Mouse (Mus musculus) embryonic fibroblast, embryonic 13.5 days (primary cell): ENCODE results near the gene Ube4a.

Source experiments
- CTCF ChIP-seq: IDR thresholded peaks from 2 replicates; pipeline ENCODE4 v1.5.1; 2011; ENCODE audit warnings: mild to moderate bottlenecking, control low read depth, low read length, moderate library complexity, borderline replicate concordance; ENCODE audit not compliant: insufficient read depth
- POLR2A ChIP-seq: IDR thresholded peaks from 2 replicates; pipeline ENCODE4 v1.6.1; 2011; ENCODE audit warnings: low read depth, mild to moderate bottlenecking, control low read depth, low read length, moderate library complexity

DNA sequence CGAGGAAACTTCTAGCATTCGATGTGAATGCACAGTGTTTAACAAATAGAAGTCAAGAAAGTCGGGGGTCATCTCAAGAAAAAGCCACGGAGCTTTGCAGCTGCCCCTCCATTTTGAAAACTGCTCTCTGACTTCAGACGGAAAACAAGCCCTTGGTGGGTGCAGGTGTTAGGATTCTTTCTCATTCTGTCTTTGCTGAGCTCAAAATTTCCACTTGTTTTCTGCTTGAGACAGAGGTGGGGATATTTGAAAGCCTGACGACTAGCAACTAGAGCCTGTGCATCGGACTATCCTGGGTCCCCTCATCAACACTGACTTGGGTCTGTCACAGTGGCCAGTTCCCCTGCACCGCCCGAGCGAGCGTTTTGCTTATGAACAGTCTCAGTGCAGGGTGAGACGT lies 42.0 kb upstream of the Ube4a start:
- no peak for TF ChIP-seq POLR2A
- TF ChIP-seq CTCF: no peak
